Mouse (Mus musculus) hindbrain, embryonic 11.5 days (tissue): ENCODE results near the gene Lamc3. TPM values are rescaled to one million over a fixed set of nuclear protein-coding genes. Genes with fewer than 3 reads are reported as not detected.
"Not testable (repeated sequence)": the region's sequence is repeated elsewhere in the genome, so short reads cannot be mapped to it uniquely, and the experiment has no call there.

ENCODE experiments used
- ATAC-seq: fragments of 200-750 bp; cut with Nextera tagmentation; 2 replicates; pipeline ENCODE4 v1.8.0; 2017; ENCODE audit warnings: mild to moderate bottlenecking, moderate TSS enrichment, moderate library complexity; ENCODE audit not compliant: low FRiP score
- DNase-seq: peaks from one replicate; pipeline ENCODE4 v3.0.0-alpha.2; 2015; ENCODE audit warnings: low spot score
- H3K27ac ChIP-seq: fragments of 300-500 bp; sonication (generic); 2 replicates; pipeline ENCODE4 v1.5.1; 2014; ENCODE audit warnings: mild to moderate bottlenecking, low read depth, low read length
- H3K27me3 ChIP-seq: fragments of 300-500 bp; sonication (generic); 2 replicates; pipeline ENCODE4 v1.6.1; 2014; ENCODE audit warnings: mild to moderate bottlenecking, low read length, moderate library complexity, mixed read lengths; ENCODE audit not compliant: control insufficient read depth, insufficient read depth
- H3K36me3 ChIP-seq: fragments of 300-500 bp; sonication (generic); 2 replicates; pipeline ENCODE4 v1.6.1; 2014; ENCODE audit warnings: mild to moderate bottlenecking, low read length, moderate library complexity, mixed read lengths; ENCODE audit not compliant: control insufficient read depth, insufficient read depth
- H3K4me1 ChIP-seq: fragments of 300-500 bp; sonication (generic); replicated peaks from 2 replicates; pipeline ENCODE4 v1.6.1; 2014; ENCODE audit warnings: low read length, mixed read lengths; ENCODE audit not compliant: control insufficient read depth, insufficient read depth
- H3K4me2 ChIP-seq: fragments of 300-500 bp; sonication (generic); replicated peaks from 2 replicates; pipeline ENCODE4 v1.6.1; 2014; ENCODE audit warnings: mild to moderate bottlenecking, low read depth, low read length
- H3K4me3 ChIP-seq: fragments of 300-500 bp; sonication (generic); 2 replicates; pipeline ENCODE4 v1.5.1; 2014; ENCODE audit warnings: low read depth, low read length
- H3K9ac ChIP-seq: fragments of 300-500 bp; sonication (generic); 2 replicates; pipeline ENCODE4 v1.6.1; 2014; ENCODE audit warnings: low read depth, low read length
- H3K9me3 ChIP-seq: fragments of 300-500 bp; sonication (generic); 2 replicates; pipeline ENCODE4 v1.6.1; 2016; ENCODE audit warnings: low read length; ENCODE audit not compliant: control insufficient read depth
- WGBS: fragments of 180-500 bp; shearing (Covaris S2); extraction: QIAGEN DNeasy Blood & Tissue Kit; methylation state at CpG from one replicate; pipeline ENCODE4 v1.1.7; 2014; 5-methylcytosine and 5-hydroxymethylcytosine counted together
- polyA plus RNA-seq: library from polyadenylated mRNA; unstranded; fragments of >200 nt; fragmentation: Nextera tagmentation; extraction: Ambion mirVana; gene quantifications from 2 replicates; pipeline ENCODE4 v1.2.1, GENCODE M21; 2014

Gene Lamc3
- polyA plus RNA-seq, 1 experiment from 2014 or later: 5.0 TPM

- H3K4me1 ChIP-seq: no peaks in the 10 kb centered on the region; the same call in 1 of the 2 replicates
- DNase-seq (no peak), ATAC-seq (no peak)
- no peaks in the 10 kb centered on the region for H3K27me3 ChIP-seq
- H3K9ac ChIP-seq: no peak overlapping the region
- H3K36me3 ChIP-seq: no peaks in the 10 kb centered on the region
- H3K4me2 ChIP-seq: no peak overlapping the region
- H3K27ac ChIP-seq: no peak overlapping the region
- WGBS: 44% methylated on average over 9 of the region's 9 CpGs
- H3K9me3 ChIP-seq: no peaks in the 10 kb centered on the region
- H3K4me3 ChIP-seq: no peak overlapping the region
Measured at GRCm38 (mm10) chr2:31905682-31906081, 18.6 kb downstream of the Lamc3 start.

GRCm38 (mm10) chr2:31906407-31906806 is 19.3 kb downstream of the Lamc3 start:
- ATAC-seq (no peak), DNase-seq (no peak)
- Histone ChIP-seq H3K27me3 (no peaks in the 10 kb centered on the region), H3K27ac (no peak overlapping the region), H3K36me3 (no peaks in the 10 kb centered on the region), H3K4me2 (no peak overlapping the region), H3K9me3 (no peaks in the 10 kb centered on the region), H3K9ac (no peak overlapping the region), H3K4me3 (no peak overlapping the region), H3K4me1 (no peaks in the 10 kb centered on the region; the same call in 1 of the 2 replicates)
- 91% methylated on average over 9 of the region's 9 CpGs for WGBS

GRCm38 (mm10) chr2:31912575-31912974 is 25.5 kb downstream of the Lamc3 start:
- peak; percentile 47 for DNase-seq
- Histone ChIP-seq H3K9ac (no peak overlapping the region), H3K27ac (no peak overlapping the region), H3K4me3 (no peak overlapping the region), H3K36me3 (no peaks in the 10 kb centered on the region), H3K4me2 (no peak overlapping the region), H3K9me3 (no peaks in the 10 kb centered on the region), H3K4me1 (no peaks in the 10 kb centered on the region), H3K27me3 (no peaks in the 10 kb centered on the region)
- no peak for ATAC-seq
- 77% methylated on average over 4 of the region's 4 CpGs for WGBS

- not testable (repeated sequence) for DNase-seq, ATAC-seq, H3K4me1 ChIP-seq
Measured at GRCm38 (mm10) chr2:31914213-31914612, 27.1 kb downstream of the Lamc3 start.

GRCm38 (mm10) chr2:31915112-31915511 is 28.0 kb downstream of the Lamc3 start:
- H3K4me3 ChIP-seq: no peak overlapping the region
- H3K9ac ChIP-seq: no peak overlapping the region
- no peak for ATAC-seq
- no peak overlapping the region for H3K4me2 ChIP-seq
- DNase-seq: peak; percentile 88
- H3K36me3 ChIP-seq: no peaks in the 10 kb centered on the region
- no peaks in the 10 kb centered on the region for H3K9me3 ChIP-seq
- no peaks in the 10 kb centered on the region for H3K27me3 ChIP-seq
- 26% methylated on average over 4 of the region's 4 CpGs for WGBS
- H3K27ac ChIP-seq: no peak overlapping the region
- H3K4me1 ChIP-seq: no peaks in the 10 kb centered on the region

More at GRCm38 (mm10) chr2:31914213-31914612, 27.1 kb downstream of the Lamc3 start:
- H3K27ac ChIP-seq, H3K4me3 ChIP-seq, H3K9ac ChIP-seq, H3K27me3 ChIP-seq, H3K4me2 ChIP-seq, H3K36me3 ChIP-seq, H3K9me3 ChIP-seq: not testable (repeated sequence)

GRCm38 (mm10) chr2:31917636-31918035 is 30.5 kb downstream of the Lamc3 start:
- no peaks in the 10 kb centered on the region for H3K36me3 ChIP-seq
- no peak overlapping the region for H3K4me3 ChIP-seq
- peak; percentile 44 for DNase-seq
- H3K4me2 ChIP-seq: no peak overlapping the region
- no peak overlapping the region for H3K9ac ChIP-seq
- no peaks in the 10 kb centered on the region for H3K4me1 ChIP-seq
- ATAC-seq: no peak
- no peaks in the 10 kb centered on the region for H3K9me3 ChIP-seq
- 24% methylated on average over 4 of the region's 4 CpGs for WGBS
- no peaks in the 10 kb centered on the region for H3K27me3 ChIP-seq
- H3K27ac ChIP-seq: no peak overlapping the region

GRCm38 (mm10) chr2:31923645-31924044 is 36.6 kb downstream of the Lamc3 start:
- no peaks in the 10 kb centered on the region for H3K36me3 ChIP-seq
- WGBS: 88% methylated on average over 4 of the region's 4 CpGs
- H3K4me2 ChIP-seq: no peak overlapping the region
- H3K4me3 ChIP-seq: no peak overlapping the region
- H3K9me3 ChIP-seq: no peaks in the 10 kb centered on the region
- H3K4me1 ChIP-seq: no peaks in the 10 kb centered on the region
- ATAC-seq (no peak), DNase-seq (no peak)
- H3K27ac ChIP-seq: no peak overlapping the region
- H3K27me3 ChIP-seq: 0 out of 2 replicates have a peak, but pooled peaks cover 2% of the 10 kb centered on the region
- no peak overlapping the region for H3K9ac ChIP-seq

- no peak overlapping the region for H3K4me3 ChIP-seq
- H3K27me3 ChIP-seq: 0 out of 2 replicates have a peak, but pooled peaks cover 2% of the 10 kb centered on the region
- no peak overlapping the region for H3K4me2 ChIP-seq
- ATAC-seq (no peak), DNase-seq (no peak)
- 35% methylated on average over 9 of the region's 9 CpGs for WGBS
- H3K36me3 ChIP-seq: no peaks in the 10 kb centered on the region
- no peaks in the 10 kb centered on the region for H3K9me3 ChIP-seq
- H3K27ac ChIP-seq: no peak overlapping the region
- H3K9ac ChIP-seq: no peak overlapping the region
- no peaks in the 10 kb centered on the region for H3K4me1 ChIP-seq
Measured at GRCm38 (mm10) chr2:31924811-31925210, 37.7 kb downstream of the Lamc3 start.

GRCm38 (mm10) chr2:31925936-31926335 is 38.8 kb downstream of the Lamc3 start:
- ATAC-seq (no peak), DNase-seq (no peak)
- 0 out of 2 replicates have a peak, but pooled peaks cover 2% of the 10 kb centered on the region for H3K27me3 ChIP-seq
- no peak overlapping the region for H3K4me3 ChIP-seq
- no peaks in the 10 kb centered on the region for H3K4me1 ChIP-seq
- no peak overlapping the region for H3K27ac ChIP-seq
- H3K9me3 ChIP-seq: no peaks in the 10 kb centered on the region
- H3K9ac ChIP-seq: no peak overlapping the region
- H3K36me3 ChIP-seq: no peaks in the 10 kb centered on the region
- H3K4me2 ChIP-seq: no peak overlapping the region
- WGBS: 77% methylated on average over 4 of the region's 4 CpGs
